Mouse (Mus musculus) WW6 (cell line): ENCODE results near the gene Tcf7l1.
A peak's percentile ranks its signal among the peaks of the same experiment; 100 is the strongest.
"Not testable (repeated sequence)": the region's sequence is repeated elsewhere in the genome, so short reads cannot be mapped to it uniquely, and the experiment has no call there.

Source experiments
- DNase-seq: peaks from one replicate; pipeline ENCODE4 v3.0.0-alpha.2; 2013; ENCODE audit warnings: low read depth, low spot score

The Tcf7l1 gene

DNA sequence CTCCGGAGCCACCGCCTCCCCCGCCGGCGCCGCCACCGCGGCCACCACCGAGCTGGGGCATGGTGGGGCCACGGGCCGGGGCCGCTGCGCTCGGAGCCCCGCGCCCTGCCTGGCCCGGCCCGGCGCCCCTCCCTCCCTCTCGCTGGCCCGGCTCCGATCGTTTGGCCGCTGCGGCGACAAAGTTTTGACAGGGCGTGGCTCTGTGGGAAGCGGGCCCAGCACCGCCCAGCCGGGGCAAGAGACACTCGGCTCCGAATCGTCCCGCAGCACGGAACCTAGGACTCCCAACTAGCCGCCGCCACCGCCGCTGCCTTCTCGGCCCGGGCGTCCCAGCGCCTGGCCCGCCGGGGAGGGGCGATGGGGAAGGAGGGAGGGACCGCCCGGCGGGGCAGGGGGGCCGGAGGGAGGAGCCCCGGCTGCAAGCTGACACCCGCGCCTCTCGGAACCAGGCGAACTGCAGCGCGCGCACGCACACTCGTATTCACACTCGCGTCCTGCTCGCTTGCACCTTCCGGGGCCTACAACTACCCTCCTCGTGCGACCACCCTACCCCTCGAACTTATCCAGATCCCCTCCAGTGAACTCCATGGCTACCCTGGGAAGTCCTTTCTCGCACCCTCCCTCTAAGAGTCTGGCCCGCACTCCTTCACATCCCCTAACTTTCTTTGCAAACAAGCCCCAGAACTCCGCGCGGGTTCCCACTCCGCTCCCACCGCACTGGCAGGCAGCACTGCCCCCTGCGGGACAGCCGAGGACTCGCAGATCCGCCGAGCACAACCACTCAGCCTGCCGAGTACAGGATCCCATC lies at the start of gene Tcf7l1:
Tcf7l1 (minus strand) TSS at position 363 of the 808 bp plus-strand sequence.
- DNase-seq: peak; percentile 77

- no peak for DNase-seq
These were observed 48.7 kb upstream of the Tcf7l1 start for GRCm38 (mm10) chr6:72837756-72838155.

GRCm38 (mm10) chr6:72834518-72834917 lies 45.5 kb upstream of the Tcf7l1 start:
- DNase-seq: no peak

DNA sequence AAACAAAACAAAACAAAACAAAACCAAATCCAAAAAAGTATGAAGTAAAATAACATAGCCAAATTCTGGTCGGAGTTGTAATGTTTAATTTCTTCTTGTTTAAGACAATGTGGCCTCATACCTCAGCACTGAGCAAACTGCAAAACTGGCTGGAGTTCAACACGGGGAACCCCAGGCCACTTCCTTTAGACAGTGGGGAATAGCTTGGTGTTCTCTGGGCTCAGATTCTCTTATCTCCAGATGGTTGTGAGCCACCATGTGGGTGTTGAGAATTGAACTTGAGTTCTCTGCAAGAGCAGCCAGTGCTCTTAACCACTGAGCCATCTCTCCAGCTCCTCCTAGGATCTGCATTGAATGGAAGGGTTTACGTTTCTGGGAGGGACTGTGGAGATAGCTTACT lies 42.8 kb upstream of the Tcf7l1 start:
- no peak for DNase-seq

DNA sequence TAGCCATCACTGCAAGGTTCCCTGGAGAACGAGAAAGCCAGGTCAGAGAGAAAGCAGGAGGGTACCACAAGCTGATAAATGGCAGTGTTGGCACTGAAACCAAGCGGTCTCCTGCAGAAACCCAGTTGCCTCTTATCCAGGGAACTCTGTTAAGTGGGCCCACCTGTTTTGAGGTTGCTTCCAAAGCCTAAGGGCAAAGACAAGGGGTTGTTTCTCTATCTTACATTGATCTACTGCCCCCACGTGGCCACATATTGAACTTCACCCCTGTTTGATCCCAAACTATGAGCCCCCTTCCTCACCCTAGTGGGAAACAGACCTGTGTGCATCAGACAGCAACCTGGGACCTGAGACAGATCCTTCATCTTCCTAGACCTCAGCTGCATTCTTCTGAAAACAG lies 42.2 kb upstream of the Tcf7l1 start:
- peak; percentile 68 for DNase-seq

DNA sequence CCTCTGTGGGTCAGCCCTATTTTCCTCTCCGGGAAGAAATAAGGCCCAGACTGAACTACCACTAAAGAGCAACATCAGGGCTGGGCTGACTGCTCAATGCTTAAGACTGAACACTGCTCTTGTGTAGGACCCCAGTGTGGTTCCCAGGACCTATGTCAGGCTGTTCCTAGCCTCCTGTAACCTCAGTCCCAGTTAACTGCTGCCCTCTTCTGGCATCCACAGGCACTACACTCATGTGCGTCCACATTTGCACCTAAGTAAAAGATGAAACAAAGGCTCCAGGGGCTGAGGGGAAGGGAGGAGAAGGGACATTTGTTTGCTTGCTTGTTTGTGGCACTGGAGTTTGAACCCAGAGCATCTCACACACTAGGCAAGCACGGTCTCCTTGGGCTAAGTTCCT lies 39.8 kb upstream of the Tcf7l1 start:
- DNase-seq: peak; percentile 81

DNA sequence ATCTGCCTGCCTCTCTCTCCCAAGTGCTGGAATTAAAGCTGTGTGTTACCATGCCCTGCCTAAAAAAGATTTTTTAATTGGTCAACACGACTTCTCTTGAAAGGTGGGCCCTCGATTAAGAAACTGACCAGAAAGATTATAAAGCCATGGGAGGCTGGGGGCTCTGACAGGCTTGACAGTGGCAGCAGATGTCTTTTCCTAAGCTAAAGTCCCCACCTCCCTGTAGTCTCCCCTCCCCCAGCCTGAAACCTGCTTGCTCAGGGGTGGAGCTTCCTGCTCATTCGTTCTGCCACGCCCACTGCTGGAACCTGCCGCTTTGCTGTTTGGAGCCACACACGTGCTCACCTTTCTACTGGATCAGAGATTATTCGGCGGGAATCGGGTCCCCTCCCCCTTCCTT lies 39.0 kb upstream of the Tcf7l1 start:
- not testable (repeated sequence) for DNase-seq

DNA sequence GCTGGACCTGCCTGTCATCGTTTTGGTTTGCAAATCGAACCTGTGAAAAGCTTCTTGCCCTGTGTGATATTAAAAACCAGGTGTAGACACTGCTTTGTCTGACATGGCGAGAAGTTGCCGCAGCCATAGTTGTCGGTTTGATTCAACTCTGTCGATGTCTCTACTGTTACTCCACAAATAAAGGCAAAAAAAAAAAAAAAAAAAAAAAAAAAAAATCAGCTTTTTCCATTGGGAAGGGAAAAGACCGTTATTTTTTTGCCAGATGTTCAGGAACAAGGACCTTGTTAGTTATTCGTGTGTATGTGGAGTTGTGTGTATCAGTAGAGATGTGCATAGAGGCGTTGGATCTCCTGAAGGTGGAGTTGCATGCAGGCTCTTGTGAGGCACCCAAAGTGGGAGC lies 36.7 kb upstream of the Tcf7l1 start:
- no peak for DNase-seq

DNA sequence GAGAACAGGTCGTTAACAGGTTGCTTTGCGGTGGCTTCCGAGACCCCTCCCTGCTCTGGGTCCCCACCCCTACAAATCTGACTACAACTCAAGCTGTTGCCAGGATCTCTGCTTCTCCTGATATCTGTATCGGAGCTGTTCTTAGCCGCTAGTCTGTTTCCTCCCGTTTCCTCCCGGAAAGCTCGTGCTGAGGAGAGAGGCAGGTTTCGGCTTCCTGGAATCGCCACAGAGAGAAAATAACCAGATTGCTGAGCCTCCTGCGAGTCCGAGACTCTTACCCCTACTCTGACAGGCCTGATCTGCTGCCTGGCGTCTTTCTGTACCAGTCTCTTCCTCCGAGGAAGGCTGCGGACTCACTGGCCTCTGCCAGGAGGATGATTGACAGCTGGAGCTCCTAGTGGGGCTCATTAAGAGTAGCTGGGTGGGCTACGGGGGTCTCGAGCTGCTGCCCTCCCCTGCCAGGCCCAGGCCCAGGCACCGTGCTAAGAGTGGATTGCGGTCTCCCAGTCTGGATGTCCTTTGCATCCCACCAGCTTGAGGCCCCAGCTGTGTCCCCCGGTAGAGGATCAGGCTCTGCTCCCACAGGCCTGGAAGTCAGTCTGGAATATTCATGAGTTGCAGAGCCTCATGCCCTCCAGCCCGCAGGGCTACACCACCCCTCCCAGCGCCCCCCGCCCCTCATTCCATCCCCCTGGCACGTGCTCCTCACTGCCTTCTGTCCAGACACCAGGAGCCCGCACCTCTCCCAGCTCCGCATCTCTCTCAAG lies 36.1 kb upstream of the Tcf7l1 start:
- no peak for DNase-seq

DNA sequence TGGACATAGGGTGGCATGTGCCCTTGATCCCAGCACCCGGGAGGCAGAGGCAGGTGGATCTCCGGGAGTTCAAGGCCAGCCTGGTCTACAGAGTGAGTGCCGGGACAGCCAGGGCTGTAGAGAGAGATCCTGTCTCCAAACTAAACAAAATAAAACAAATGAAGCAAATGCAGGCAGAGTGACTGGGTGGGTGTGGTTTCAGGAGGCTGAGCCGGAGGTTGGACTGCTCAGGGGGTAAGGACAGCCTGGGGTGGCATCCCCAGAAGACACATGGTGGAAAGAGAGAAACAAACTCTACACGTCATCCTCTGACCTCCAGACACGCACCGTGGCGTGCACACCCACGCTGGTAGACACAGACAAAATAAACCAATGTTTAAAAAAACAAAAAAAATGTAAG lies 24.4 kb upstream of the Tcf7l1 start:
- DNase-seq: no peak

DNA sequence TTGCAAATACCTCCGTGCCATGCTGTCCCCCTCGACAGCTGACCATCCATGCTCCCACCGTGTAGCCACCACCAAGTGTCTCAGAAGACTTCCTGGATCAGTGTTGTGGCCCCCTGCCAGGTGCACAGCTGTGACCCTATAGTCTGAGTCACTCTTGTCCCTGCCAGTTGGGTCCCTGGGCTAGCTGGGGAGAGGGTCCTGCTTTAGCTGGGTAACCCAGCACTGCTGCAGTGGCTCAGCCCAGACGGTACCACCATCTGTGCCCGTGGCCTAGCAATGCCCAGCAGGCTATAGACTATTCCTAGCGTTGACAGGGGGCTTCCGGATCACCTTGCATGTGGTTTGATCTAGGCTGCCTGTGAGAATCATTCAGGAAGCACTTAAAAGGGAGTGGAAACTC lies 21.2 kb upstream of the Tcf7l1 start:
- DNase-seq: no peak

- DNase-seq: no peak
These were observed 20.6 kb upstream of the Tcf7l1 start for GRCm38 (mm10) chr6:72809522-72810149.

DNA sequence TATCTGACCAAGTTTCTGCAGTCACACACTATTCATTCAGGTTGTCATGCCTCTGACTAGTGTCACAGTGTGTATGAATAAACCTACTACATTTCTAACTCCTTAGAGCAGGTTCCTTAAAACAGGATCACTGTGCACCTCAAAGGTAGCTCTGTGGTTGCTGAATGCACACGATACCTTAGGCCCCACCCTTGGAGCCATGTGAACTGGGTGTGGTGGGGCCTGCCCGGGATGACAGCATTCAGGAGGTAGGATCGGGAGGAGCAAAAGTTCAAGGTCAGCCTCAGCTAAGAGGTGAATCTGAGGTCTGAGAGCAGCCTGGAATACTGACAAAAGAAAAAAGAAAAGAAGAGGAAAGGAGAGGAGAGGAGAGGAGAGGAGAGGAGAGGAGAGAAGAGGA lies 19.3 kb upstream of the Tcf7l1 start:
- DNase-seq: no peak

- no peak for DNase-seq
These were observed 14.6 kb upstream of the Tcf7l1 start for GRCm38 (mm10) chr6:72803669-72804068.

DNA sequence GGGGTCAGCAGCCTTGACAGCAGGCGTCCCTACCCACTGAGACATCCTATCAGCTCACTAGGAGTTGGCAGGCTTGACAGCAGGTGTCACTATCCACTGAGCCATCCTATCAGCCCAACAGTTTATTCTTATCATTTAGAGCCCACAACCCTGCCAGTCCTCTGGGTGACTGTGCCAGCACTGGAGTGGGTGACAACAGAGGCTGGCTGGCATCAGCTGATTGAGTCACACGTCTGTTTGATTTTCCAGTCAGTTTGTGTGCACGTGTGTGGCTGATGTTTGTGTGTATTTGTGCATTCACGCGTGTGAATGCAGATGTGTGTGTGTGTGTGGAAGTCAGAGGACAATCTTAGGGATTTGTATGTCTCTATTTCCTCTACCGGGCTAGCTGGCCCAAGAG lies 13.1 kb upstream of the Tcf7l1 start:
- DNase-seq: no peak

- DNase-seq: no peak
These were observed 11.6 kb upstream of the Tcf7l1 start for GRCm38 (mm10) chr6:72800641-72801040.

DNA sequence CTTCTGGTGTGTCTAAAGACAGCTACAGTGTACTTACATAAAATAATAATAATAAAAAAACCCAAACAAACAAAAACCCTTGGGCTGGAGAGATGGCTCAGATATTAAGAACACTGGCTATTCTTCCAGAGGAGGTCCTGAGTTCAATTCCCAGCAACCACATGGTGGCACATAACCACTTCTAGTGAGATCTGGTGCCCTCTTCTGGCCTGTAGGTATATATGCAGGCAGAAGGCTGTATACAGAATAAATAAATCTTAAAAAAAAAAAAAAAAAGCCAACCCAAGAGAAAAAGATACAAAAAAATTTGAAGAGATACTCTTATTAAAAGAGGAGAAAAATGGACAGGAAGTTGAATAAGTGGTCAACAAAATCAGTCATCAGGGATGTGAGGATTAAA lies 8.7 kb upstream of the Tcf7l1 start:
- DNase-seq: no peak

GRCm38 (mm10) chr6:72795444-72795843 lies 6.4 kb upstream of the Tcf7l1 start:
- no peak for DNase-seq

- DNase-seq: no peak
These were observed 5.8 kb upstream of the Tcf7l1 start for GRCm38 (mm10) chr6:72794870-72795269.

GRCm38 (mm10) chr6:72792641-72793040 lies 3.6 kb upstream of the Tcf7l1 start:
- no peak for DNase-seq

DNA sequence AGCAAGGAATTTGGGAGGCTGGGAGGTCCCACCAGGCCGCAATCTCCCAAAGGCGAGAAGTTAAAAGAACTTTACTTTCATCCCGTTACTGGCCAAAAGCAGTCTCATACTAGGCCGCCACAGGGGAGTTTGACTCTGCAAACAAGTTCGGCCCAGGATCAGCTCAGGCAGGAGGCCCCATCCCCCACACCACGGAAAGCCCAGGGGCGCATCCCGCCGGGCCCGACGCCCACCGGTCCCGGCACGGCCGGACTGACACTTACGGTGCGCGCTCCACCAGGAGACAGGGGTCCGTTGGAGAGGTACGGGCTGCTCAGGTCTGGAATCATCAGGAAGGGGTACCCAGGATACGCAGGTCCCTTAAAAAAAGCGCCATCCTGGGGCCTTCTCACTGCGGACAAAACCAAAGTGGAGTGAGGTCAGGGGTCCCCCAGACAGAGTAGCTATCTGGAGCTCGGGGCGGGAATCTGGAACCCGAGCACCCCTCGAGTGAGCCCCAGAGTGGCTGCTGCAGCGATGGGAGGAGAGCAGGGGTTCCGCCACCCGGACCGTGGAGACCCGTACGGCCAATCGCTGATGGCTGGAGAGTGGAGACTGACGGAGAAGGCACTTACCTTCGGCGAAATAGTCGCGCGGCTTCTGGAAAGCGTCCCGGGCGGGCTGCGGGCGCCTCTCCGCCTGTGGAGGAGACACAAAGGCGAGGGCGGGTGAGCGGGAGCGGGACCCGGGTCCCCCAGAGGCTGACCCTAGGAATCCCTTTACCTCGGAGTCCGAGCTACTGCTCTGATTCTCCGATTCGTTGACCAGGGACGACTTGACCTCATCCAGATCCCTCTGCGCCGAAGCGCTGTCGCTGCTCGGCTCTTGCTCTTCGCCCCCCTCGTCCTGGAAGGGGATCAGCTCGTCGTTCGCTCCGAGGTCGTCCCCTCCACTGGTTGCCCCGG lies 834 bp downstream of the Tcf7l1 start:
- no peak for DNase-seq
